Mouse (Mus musculus) right cerebral cortex, postnatal 4 days (tissue): ENCODE data around the gene Acbd6.

Source experiments
- DNase-seq: peaks from one replicate; pipeline ENCODE4 v3.0.0-alpha.2; 2022

The Acbd6 gene

GRCm38 (mm10) chr1:155724301-155724700 lies 166.4 kb downstream of the Acbd6 start:
- no peak for DNase-seq

DNA sequence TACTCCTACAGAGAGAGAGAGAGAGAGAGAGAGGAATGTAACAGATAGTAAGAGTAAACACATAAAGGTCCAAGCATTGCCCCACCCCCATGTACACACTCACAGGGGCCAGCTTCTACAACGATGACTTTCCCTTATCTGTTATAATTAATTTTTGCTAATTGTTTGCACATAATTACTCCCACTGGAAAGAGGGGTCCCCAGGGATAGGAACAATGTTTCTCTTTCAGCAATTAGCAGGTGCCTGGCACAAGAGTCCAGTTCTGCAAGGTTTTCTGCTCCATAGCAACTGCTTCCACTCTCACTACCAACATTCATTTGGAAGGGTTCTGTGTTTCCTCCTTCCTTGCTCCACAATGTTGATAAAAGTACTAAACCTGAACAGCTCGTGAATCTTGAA lies 168.0 kb downstream of the Acbd6 start:
- DNase-seq, result no peak

DNA sequence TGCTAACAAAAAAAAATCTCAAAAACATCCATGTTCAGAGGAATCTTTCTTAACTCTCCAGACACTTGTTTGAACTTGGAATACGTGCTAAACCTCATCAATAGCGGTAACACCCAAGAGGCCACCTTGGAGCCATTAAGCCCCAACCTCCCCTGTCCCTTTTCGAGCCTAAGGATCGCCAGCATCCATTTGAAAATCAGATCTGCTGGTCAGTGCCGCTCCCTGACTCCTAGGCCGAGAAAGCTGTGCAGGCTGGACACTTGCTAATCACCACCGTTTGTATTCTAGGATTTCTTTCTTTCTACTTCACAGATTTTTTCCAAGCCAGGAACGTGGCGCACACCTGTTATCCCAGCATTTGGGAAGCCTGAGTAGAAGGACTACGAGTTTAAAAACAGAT lies 169.9 kb downstream of the Acbd6 start:
- DNase-seq, result no peak

GRCm38 (mm10) chr1:155729113-155729795 lies 171.3 kb downstream of the Acbd6 start:
- no peak for DNase-seq

- DNase-seq, result no peak
These were observed 173.2 kb downstream of the Acbd6 start for GRCm38 (mm10) chr1:155731156-155731555.

GRCm38 (mm10) chr1:155736096-155736825 lies 178.3 kb downstream of the Acbd6 start:
- no peak for DNase-seq

DNA sequence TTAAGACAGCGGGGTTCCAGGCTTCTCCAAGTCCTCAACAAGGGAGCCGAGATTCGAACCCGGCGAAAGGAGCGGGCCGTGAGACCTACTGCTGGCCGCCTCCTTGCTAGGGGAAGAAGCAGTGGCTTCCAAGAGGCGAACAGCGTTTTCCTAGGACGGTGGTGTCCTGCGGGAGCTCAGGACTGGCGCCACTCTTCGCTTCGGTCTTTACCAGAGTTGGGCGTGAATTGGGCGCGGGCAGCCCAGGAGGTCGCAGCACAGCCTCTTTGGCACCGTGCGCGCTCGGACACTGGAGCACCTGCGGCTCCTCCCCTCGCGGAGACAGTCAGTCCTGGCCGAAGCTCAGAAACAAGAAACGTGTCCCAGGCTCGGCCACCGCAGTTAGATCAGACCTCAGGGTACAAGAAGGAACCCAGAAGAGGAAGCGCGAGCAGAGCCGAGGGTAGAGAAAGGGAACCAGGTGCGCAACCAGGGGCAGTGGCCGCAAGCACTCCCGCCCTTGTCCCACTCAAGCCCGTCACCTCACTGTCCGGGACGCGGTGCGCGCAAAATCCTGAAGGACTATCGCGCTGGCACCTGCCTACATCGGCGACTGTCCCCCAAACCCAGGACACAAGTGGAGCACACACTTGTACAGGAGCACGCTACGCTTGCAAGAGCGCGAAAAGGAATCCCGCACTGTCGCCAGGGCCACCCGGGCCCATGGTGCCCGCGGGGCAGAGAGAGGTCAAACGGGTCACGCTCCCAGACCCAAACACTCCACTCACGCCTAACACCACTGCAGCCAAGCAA lies 179.3 kb downstream of the Acbd6 start:
- peak; percentile 13 for DNase-seq

GRCm38 (mm10) chr1:155737809-155738383 lies 180.0 kb downstream of the Acbd6 start:
- DNase-seq, result no peak
